Mouse (Mus musculus) kidney, adult 2 months (tissue): ENCODE results near the gene Usp6nl.

ENCODE experiments used
- CTCF ChIP-seq: fragments of 200-500 bp; conservative IDR thresholded peaks from 2 replicates; pipeline ENCODE4 v1.5.1; 2011; ENCODE audit warnings: low read depth, mild to moderate bottlenecking, control low read depth, low read length, moderate library complexity, mixed read lengths; ENCODE audit not compliant: insufficient read depth, insufficient read length
- POLR2A ChIP-seq: fragments of 200-500 bp; IDR thresholded peaks from one replicate; pipeline ENCODE4 v1.6.1; 2011; ENCODE audit warnings: low read depth, low read length, control low read depth

- TF ChIP-seq POLR2A (no peak), CTCF (no peak)
Observed at GRCm38 (mm10) chr2:6444015-6444414, 121.5 kb downstream of the Usp6nl start.
